Mouse (Mus musculus): ENCODE results near the gene Tbc1d10a. TPM values are rescaled to one million over a fixed set of nuclear protein-coding genes. Genes with fewer than 3 reads are reported as not detected.

Gene Tbc1d10a
- total RNA-seq, 2 experiments from 2014 or later, result 29.4 to 30.6 TPM

DNA sequence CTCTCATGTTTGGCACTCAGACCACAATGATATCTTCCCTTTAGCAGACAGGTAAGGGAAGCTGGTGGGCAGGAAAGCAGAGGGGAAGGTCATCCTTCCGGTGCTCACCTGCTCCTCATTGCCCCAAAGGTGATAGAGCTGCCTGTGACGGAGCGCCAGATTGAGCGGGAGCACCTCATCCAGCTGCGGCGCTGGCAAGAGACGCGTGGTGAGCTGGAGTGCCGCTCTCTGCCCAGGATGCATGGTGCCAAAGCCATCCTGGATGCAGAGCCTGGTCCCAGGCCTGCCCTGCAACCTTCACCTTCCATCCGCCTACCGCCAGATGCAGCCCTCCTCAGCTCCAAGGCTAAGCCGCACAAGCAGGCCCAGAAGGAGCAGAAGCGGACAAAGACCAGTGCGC, 28.0 kb downstream of the Tbc1d10a start:
- no peak for DNase-seq (ENCODE audit: low spot score in 2 of 2)

DNA sequence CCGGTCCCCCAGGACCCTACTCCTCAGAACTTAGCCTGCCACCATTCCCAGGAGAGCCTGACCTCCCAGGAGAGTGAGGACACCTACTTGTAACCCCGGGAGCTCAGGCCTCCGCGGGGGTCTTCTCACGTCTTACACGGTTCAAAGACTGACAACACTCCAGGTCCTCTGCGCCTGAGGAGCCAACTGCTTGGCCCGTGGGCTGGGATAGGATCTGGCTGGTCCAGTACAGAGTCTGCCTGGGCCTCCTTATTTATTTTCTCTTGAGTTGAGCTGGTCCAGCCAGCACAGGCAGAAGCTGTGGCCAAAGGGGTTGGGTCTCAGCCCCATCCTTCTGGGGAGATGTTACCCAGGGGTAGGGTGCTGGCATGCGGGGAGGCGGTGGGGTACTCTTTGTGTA, 28.5 kb downstream of the Tbc1d10a start:
- DNase-seq (ENCODE audit: low spot score in 2 of 2), result no peak

DNA sequence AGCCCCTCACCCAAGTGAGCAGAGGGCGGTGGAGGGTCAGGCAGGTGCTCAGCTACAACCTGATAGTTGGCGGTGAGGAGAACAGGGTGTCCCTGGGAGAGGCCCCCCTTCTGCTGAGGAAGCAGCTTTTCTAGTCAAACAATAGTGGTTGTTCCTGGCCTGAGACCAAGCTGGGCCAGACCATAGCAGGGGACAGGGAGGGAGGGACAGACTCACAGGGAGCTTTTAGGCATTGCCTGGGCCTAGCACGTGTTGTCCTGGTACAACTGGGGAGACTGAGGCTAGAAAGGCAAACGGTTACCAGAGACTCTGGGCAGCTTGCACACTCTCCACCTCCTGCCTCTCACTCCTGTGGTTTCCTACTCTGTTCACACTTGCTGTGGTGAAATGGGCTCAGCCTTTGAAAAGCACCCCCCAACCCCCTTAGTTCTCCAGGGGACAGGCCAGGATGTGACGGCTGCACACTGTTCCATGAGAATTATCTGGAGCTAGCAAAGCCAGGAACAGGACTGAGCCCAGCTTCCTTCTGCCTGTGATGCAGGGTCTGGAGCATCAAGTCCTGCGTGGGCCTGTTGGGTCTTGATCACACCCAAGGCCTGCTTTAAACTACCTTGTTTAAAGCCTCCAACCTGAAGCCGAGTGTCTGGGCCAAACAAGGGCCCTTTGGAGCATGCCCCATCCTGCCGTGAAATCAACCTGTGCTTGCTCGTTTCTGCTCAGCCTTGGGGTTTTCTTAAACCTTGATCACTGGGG, 29.8 kb downstream of the Tbc1d10a start:
- DNase-seq (ENCODE audit: low spot score in 2 of 2), result peak in 1 of 2 experiments; percentile 23

DNA sequence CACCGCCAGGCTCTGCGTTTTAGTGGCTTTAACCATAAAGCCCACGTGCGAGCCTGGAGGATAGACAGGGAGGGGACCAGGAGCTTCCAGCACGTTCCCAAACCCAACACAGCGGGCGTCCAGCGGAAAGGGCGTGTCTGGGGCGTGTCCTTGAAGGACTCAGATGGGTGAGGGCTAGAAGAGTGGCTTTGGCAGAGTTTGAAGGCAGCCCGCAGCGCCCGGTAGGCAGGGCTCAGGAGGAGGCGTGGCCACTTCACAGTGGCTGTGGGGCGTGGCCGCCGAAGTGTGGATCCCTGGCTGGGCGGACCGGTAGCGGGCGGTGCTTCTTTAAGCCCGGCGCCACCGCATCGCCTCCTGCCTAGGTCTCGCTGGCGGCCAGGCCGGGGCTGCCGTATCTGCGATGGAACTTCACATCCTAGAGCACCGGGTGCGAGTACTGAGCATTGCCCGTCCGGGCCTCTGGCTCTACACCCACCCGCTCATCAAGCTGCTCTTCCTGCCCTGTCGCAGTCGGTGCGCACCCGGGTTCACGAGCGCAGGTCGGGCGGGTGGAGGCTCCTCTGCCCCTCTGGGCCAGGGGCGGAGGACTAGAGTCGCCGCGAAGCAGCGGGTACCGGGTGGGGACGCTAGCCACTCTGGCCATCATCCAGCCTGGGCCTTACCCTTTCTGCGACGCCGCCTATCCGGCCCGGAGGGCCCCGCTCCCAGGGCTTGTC, 31.5 kb downstream of the Tbc1d10a start, which contains the start of gene Castor1:
Castor1 (plus strand) TSS at position 312 of the 716 bp plus-strand sequence.
- DNase-seq (ENCODE audit: low spot score in 2 of 2), result peak; percentile 34 to 55

DNA sequence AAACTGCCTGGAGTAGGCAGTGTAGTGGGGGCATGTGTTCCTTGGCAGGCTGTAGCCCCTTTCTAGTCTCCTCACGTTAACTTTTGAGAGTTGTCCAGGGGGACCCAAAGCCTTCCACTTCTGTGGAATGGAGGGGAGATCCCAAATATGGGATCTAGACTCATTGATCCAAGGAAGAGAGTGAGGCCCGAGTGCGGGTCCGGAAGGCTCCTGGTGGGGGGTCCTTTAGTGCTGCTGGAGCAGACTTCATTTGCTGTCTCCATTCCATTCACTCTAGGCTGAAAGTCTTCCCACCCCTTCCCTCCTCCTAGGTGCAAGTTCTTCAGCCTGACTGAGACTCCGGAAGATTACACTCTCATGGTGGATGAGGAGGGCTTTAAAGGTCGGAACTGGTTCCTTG, 32.0 kb downstream of the Tbc1d10a start:
- DNase-seq (ENCODE audit: low spot score in 2 of 2), result no peak

DNA sequence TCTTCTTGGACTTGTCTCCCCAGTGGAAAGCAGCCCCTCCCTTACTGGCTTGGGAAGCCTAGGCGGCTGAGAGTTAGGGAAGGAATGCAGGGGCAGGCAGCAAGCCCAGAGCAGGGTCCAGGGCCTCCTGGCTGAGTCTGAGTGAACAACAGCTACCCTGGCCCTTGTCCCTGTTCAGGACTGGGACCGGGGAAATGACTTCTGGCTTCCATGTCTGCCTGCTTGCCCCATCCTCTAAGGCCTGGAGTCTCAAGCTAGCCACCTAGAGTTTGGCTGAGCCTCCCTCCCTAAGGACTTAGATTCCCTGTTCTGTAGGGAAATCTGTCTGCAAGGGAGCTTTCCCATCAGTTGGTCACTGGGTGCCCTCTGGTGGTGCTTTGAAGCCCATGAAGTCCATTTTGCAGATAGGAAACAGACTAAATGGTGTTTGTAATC, 32.7 kb downstream of the Tbc1d10a start:
- peak; percentile 65 to 80 for DNase-seq (ENCODE audit: low spot score in 2 of 2)

DNA sequence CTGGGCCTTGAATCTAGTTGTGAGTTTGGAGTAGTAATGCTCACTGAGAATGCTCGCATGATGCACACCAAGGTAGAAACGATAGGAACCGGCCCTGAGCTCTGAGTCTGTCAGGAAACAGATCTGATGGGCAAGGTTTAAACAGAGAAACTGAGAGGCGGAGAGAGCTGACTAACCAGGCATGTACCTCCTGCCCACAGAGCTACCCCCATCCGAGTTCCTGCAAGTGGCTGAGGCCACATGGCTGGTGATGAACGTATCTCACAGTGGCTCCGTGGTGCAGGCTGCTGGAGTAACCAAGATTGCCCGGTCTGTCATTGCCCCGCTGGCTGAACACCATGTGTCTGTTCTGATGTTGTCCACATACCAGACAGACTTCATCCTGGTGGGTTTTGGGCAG, 33.3 kb downstream of the Tbc1d10a start:
- no peak for DNase-seq (ENCODE audit: low spot score in 2 of 2)

DNA sequence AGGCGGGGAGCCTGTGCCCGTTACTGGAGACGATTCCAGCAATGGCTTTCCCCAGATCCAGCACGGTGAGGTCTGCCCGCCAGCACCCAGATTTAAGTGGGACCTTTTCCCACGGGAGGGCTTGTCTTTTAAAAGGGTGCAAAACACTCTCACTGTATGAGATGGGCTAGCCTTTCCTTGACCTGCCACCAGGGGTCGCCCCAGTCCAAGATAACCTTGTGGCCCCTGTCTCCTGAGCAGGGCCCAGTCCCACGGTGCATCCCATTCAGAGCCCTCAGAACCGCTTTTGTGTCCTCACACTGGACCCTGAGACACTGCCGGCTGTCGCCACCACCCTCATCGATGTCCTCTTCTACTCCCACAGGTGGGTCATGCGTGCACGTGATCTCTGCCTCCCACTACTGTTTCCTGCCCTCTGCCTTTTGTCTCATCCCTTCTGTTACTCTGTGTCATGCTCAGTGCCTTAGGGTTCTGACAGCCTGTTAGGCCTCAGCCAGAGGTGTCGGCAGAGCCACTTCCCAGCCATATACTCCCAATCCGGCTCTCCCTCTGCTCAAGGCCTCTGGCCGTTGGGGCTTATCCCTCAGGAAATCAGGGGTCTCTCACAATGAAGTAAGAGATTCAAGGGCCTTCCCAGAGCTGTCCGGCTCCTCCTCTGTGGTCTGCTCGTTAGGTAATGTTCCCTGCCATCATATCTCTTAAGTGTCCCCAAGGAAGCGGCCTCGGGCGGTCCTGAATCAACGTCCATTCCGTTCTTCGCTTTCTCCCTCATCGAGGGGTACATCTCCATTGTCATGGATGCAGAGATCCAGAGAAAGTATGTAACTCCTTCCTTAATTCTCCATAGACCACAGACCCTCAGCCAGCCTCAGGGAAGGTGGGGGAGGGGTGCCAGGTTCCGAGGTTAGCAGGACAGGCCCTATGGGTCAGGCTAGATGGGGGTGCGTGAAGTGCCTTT, 34.1 kb downstream of the Tbc1d10a start:
- peak; percentile 64 to 71 for DNase-seq (ENCODE audit: low spot score in 2 of 2)

DNA sequence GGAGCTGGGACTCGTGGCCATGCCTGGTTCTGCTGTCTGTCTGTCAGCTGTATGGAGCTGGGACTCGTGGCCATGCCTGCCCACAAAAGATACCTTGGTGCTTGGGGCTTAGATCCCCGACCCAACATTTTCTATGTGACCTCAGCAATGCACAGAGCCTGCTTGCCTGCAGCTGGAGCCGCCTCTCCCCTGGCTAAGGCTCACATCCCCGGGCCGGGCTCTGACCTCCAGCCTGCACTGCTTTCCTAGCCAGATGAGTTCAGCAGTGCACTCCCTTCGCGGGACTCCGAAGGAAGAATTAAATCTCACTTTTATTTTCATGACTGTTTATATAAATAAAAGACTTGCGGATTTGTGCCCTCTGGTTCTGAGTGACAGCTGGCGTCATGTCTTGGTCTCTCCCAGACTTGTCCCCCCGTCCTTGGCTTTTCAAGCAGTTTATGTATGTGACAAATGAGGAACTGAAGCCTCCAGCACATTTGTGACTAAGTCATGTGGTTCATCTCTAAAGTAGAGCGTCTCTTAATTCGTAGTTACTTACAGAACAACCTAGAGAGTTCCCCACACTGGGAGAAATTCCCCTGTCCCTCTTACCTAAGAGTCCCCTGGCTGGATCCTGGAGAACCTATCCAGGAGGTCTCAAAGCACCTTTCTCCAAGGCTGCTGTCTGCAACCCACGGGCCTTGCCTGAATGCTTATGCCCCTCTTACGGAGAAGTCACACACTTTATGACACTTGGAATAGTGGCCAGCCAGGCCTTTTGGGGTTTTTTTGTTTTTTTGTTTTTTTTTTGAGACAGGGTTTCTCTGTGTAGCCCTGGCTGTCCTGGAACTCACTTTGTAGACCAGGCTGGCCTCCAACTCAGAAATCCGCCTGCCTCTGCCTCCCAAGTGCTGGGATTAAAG, 35.7 kb downstream of the Tbc1d10a start:
- DNase-seq (ENCODE audit: low spot score in 2 of 2), result no peak

DNA sequence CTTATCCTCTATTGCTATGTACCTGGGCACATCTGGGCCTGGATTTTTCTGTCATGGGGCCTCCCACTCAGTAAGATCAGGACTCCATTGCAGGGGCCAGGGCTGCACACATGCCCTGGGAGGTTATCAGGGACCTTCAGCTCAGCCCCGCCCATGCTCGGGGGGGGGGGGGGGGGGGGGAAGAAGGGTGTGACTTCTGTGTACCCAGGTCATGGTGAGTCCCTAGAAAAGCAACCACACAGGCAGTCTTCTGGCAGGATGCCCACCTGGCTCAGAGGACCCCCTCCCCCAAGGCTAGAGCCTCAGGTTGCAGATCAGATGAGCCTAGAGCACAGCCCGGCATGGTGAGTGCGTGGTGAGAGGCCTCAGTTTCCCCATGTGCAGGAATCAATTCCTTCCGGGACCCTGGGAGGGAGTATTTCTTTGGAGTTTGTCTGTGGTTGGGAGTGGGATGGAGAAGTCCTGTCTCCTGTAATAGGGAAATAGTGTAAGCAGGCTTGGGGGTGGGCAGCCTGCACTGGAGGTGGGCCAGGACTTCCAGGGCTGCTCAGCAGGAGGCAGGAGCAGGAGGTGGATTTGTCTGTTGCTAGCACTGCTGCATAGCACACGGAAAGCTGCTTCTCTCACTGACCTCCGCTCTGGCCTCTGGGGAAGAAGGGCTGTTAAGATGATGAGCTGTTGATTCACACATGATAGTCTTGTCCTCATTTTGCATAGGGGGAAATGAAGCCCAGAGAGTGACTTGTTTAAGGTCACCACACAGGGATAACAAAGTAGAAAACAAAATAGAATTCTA, 37.0 kb downstream of the Tbc1d10a start:
- no peak for DNase-seq (ENCODE audit: low spot score in 2 of 2)

DNA sequence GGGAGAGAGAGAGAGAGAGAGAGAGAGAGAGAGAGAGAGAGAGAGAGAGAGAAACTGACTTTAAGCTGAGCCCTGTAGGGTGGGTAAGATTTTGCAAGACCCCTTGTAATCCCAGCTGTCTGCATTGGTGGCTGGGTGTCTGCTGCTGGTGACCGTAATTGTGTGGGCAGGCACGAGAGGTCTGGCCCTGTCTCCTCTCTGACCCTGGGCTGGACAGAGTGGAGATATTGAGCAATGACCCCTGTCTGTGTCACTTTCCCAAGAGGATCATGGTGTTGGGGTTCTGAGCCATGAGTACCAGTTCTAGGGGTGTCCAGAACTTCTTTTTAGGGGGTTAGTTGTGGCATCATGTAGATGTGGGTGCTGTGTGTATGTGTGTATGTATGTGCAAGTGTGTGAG, 37.6 kb downstream of the Tbc1d10a start:
- DNase-seq (ENCODE audit: low spot score in 2 of 2), result no peak

DNA sequence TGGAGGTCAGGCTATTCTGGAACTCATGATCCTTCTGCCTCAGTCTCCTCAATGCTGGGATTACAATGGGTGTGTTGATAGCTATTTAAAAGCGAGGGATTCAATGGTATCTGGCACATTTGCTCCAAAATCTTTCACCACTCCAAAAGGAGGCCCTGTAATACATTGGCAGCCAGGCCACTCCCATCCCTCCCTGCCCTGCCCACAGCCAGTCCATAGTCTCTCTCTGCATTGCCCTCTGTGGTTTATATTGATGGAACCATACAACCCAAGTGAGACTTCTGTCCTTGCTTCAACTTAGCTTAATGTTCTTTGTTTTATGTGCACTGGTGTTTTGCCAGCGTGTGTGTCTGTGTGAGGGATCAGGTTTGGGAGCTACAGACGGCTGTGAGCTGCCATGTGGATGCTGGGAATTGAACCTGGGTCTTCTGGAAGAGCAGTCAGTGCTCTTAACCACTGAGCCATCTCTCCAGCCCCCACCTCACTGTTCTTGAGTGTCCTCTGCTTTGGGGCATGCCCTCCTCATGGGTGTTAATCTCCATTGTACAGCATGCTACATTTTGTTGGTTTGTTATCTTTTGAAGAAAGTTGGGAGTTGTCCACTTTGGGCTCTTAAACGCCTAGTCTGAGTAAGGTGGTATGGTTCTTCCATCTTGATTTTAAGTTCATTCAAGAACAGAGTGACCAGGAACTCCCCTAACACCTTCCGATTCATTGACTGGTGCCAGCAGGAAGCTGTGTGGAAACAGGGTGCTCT, 40.2 kb downstream of the Tbc1d10a start:
- DNase-seq (ENCODE audit: low spot score in 2 of 2), result no peak

DNA sequence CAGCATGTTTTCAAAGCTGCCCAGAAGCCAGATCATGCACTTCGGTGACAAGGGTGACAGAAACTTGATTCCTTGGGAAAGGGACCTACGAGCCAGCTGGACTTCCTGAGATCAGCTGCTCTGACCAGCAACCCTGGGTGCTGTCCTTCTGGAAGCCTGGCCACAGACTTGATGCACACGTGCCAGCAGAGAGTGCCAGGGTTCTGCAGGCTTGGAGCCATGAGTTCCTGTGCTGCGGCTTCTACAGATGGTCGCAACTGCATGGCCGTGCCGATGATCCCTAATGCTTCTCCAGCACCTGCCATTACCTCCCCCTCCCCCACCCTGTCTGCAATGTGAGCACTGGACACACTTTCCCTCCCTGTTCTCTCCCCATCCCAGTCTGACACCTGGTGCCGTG, 41.9 kb downstream of the Tbc1d10a start:
- DNase-seq (ENCODE audit: low spot score in 2 of 2), result peak in 1 of 2 experiments; percentile 36

DNA sequence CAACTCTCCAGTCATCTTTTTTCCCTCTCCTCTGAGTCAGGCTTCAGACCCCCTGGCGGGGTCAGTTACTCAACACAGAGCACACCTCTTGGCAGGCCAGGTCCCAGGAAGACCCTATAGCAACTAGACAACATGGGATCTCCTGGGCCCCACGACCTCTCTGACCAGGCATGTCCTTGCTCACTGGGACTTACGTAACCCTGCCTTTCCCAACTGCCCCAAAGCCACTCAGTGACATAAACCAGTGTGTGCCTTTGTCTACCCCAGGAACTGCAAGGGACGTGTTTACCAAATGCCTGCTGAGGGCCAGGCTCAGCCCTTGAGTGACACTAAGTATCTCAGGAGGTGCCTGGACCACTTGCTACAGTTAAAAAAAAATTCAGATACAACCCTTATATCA, 43.3 kb downstream of the Tbc1d10a start:
- DNase-seq (ENCODE audit: low spot score in 2 of 2), result no peak

DNA sequence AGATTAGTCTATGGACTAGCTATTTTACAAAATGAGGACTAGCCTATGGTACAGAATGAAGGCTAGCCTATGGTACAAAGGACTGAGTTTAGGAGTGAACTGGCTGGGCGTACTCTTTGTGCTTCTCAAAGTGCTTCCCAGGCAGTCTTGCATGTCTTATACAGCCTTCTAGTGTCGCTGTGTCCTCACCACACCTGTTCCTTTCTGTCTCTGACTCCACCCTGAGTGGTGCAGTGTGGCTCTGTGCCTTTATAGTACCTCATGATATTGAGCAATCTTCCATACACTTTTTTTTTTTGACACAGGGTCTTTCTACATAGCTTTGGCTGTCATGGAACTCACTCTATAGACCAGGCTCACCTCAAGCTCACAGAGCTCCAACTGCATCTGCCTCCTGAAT, 44.8 kb downstream of the Tbc1d10a start:
- DNase-seq (ENCODE audit: low spot score in 2 of 2), result no peak

DNA sequence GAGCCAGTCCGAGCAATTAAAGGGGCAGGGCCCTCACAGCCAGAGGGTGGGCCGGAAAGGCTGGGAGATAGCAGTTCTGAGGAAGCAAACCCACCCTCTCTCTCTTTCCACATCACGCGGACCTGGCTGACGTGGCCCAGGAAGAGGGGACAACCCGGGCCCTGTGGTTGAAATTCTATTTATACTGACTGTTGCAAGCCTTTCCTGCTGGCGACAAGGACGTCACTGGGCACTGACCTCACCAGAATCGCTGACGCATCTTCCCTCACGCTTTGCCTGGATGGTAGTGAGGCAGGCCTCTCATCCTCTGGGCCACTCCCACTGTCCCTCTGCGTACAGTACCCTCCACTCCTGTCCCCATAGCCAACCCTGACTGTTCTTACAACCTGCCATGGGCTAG, 46.1 kb downstream of the Tbc1d10a start:
- no peak for DNase-seq (ENCODE audit: low spot score in 2 of 2)

DNA sequence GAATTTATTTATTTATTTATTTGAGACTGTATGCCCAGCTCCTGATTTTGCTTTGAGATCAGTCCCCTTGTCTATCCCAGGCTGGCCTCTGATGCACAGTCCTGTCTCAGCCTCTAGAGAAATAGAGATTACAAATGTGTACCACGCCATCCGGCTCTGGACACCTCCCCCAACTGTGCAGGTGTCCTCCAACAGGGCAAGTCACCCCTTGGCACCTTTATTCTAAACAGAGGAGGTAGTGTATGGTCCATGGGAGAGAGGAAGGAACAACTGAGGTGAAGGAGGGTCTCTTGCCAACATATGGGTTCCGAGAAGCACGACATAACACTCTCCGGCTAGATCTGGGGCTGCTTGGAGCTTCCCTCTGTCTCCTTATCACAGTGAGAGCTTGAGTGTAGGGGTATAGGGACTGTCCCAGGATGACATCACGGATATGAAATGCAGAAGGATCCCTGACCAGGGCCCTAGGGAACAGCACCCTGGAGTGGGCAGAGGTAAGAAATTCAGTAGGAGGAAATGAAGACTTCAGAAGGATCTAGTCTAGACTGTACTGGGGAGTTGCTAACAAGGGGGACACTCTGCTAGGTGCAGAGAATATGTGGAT, 48.6 kb downstream of the Tbc1d10a start:
- no peak for DNase-seq (ENCODE audit: low spot score in 2 of 2)
